Mouse (Mus musculus) fat pad, adult 2 months (tissue): ENCODE measurements around the gene Fcgbp.
"Not testable (repeated sequence)": the region's sequence is repeated elsewhere in the genome, so short reads cannot be mapped to it uniquely, and the experiment has no call there.

Experiments used
- DNase-seq: peaks from one replicate; pipeline ENCODE4 v3.0.0-alpha.2; 2011; ENCODE audit warnings: low read depth, low spot score; ENCODE audit errors: extremely low read depth

The Fcgbp gene

DNA sequence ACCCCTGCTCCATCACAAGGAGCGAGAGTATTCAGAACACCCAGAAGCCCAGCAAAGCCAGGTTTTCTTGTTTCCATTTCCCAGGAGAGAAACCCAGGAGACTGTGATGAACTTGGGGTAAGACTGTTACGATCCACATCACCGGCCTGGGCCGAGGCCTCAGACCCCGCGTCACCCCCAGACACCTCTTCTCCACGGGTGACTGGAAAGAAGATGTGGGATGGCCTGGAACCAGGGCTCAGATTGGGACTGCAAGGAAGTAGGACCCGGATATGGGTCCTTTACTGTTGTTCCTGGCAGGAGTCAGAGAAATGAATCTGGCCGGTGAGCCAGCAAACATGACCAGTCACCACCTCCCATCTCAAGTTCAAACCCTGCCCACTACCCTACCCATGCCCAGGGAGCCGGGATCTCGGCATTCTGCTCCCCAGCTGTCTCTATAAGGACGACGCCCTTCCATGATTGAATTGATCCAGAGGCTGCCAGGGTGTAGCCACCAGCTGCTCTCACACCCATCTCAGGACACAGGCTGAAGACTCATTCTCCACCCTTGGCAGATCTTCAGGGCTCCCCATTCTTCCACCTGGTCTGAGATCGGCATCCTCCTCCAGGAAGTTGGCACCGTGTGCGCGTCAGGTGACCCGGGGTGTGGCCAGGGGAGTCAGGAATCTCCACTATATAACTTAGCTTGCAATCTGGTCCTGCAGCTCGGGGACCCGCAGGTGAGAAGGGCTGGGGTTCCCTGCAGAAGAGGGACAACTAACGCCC is at the start of gene Fcgbp:
Fcgbp (plus strand) TSS at position 706 of the 768 bp plus-strand sequence.
- DNase-seq = no peak

DNA sequence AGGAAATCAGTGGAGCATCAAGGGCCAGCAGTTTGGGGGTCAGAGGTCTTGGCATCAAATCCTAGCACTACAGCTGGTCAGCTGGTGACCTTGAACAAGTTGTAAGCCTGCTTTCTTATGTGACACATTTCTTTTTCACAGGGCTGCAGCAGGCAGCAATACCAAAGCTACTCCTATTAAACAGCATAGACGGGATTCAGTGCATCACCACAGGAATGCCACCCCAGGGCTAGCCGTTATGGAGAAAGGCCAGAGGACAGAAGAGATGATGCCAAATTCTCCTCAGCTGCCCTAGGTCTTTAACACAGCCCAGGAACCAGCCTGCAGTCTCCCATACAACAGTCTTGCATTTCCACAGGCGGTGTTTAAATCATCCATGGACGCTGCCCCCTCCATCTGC is 26.5 kb upstream of the Fcgbp start:
- no peak for DNase-seq

DNA sequence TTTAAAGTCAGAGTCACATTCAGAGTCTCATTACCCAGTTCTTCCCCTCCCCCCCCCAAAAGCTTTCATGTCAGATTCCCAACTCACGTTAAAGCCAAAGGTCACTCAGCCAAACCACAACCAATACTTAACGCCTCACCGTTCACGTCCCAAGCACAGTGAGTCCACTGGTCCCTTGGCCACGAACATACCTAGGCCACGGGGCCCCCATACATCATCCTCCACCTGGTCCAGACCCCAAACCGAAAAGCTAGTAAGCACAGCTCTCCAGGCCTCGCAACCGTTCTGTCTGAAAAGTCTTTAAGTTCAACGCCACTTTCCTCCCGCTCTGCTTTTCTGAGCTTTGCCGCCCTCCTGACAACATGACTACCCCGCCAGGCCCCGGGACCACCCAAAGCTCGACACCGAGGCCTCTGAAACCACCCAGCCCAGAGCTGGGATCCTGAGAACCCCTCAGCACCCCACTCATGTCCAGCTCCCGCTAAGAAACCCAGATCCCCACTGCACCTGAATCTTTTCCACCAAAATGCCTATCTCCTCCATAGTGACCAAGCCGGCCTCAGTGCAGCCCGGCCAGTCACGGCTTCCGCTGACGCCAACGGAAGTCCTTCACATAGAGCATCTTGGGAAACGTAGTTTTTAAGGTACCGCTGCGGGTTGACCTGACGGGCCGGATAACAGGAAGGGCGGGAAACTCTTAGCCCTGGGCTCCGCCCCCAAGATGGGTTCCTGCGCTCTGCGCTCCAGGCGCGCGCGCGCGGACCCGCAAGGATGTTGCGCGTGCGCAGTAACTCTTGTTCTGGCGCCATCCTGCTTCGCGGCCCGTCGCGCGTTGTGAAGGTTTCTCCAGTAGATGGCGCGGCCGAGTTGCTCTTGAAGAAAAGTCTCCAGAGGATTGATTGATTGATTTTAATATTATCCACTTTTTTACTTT is 21.3 kb upstream of the Fcgbp start, which contains the start of gene Psmc4:
Psmc4 (minus strand) TSS at position 626 of the 934 bp plus-strand sequence.
- DNase-seq = peak; percentile 88

- no peak for DNase-seq
Observed at GRCm38 (mm10) chr7:28050584-28050983, 20.5 kb upstream of the Fcgbp start.

DNA sequence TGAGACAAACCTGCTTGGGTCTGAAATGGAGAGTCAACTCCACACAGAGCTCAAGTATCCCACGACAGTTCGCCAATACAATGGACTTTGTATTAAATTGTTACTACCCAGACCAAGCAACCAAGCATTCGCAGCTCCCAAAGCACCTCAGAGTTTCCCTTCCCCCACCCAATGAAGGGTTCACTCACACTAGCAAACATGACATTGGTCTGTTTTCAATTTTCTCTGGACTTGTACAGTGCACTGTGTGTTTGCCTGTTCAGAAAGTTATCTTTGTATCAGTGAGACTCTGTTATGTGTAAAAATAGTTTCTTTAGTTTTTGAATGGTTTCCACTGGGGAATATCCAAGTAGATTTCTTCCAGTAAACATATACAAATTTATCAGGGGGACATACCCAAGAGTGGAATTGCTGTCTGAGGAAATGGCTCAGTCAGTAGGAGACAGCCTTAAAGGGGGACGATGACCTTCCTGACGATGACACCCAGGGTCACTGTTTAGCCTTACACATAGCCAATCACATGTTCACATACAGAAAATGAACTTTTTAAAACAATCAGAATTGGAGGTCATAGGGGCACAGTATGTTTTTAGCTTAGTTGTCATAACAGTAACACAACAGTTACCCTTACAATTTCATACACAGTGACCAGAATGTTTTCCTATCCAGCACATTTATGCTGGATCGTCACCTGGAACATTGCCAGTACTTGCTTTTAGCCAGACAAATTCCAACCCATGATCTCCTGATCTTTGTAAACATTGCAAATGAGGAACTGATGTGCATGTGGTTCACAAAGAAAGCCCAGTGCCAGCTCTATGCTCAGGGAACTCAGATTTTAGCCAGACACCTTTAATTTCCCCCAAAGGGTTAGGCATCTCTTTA is 17.7 kb upstream of the Fcgbp start:
- DNase-seq = no peak

DNA sequence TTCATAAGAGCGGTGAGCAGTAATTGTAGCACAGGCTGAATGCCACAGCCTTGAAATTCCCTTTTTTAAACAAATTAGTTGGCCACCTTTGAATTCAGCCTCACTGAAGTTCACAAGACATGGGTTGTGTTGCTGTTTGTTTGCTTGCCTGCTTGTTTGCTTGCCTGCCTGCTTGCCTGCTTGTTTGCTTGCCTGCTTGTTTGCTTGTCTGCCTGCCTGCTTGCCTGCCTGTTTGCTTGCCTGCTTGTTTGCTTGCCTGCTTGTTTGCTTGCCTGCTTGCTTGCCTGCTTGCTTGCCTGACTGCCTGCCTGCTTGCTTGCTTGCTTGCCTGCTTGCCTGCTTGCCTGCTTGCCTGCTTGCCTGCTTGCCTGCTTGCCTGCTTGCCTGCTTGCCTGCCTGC is 11.1 kb upstream of the Fcgbp start:
- DNase-seq = no peak

- DNase-seq = no peak
Observed at GRCm38 (mm10) chr7:28068661-28069060, 2.4 kb upstream of the Fcgbp start.

DNA sequence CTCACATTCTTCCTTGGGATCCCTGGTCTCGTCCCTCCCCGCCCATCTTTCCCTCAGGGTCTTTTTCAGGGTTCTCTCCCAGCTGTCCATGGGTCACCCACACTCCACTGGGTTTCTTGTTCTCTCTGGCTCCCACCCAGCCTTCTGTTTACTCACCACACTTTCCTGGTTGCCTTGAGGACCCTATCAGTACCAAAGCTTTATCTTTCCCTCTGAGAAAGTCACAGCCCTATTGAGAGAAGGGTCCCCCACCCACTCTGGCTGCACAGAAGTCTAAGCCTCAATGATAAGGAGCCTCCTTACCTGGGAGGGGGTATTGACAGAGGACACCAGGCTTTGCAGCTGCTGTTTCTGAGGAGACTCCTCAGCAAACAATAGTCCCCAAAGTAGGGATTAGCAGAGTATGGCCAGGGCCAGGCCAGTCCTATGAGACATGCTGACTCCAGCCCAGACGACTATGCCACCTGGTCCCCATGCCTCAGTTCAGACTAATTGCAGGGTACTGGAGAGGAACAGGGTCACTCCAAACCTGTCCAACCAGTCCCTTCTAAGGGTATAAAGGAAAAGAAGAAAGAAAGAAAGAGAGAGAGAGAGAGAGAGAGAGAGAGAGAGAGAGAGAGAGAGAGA is 1.4 kb upstream of the Fcgbp start:
- no peak for DNase-seq

DNA sequence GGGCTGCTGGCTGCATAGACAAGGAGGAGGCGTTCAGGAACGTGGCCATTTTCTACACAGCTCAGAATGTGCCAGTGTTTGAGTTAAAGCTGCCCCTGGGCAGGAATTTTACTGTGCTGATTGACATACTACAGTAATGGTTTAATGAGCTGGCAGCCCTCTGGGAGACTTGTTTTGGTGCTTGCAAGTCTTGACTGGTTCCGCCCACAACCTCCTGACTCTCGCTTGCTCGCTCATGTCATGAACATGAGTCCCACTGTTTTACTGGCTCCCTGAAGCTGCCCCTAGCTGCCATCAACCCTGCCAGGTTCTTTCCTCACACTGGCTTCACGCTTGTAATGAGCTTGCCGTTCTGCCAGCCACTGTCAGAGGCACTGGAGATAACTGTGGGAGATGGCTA is 13.2 kb downstream of the Fcgbp start:
- DNase-seq = peak; percentile 98

- no peak for DNase-seq
Observed at GRCm38 (mm10) chr7:28086236-28086635, 15.2 kb downstream of the Fcgbp start.

GRCm38 (mm10) chr7:28093541-28093940 is 22.5 kb downstream of the Fcgbp start:
- no peak for DNase-seq

GRCm38 (mm10) chr7:28099101-28099500 is 28.1 kb downstream of the Fcgbp start:
- no peak for DNase-seq

DNA sequence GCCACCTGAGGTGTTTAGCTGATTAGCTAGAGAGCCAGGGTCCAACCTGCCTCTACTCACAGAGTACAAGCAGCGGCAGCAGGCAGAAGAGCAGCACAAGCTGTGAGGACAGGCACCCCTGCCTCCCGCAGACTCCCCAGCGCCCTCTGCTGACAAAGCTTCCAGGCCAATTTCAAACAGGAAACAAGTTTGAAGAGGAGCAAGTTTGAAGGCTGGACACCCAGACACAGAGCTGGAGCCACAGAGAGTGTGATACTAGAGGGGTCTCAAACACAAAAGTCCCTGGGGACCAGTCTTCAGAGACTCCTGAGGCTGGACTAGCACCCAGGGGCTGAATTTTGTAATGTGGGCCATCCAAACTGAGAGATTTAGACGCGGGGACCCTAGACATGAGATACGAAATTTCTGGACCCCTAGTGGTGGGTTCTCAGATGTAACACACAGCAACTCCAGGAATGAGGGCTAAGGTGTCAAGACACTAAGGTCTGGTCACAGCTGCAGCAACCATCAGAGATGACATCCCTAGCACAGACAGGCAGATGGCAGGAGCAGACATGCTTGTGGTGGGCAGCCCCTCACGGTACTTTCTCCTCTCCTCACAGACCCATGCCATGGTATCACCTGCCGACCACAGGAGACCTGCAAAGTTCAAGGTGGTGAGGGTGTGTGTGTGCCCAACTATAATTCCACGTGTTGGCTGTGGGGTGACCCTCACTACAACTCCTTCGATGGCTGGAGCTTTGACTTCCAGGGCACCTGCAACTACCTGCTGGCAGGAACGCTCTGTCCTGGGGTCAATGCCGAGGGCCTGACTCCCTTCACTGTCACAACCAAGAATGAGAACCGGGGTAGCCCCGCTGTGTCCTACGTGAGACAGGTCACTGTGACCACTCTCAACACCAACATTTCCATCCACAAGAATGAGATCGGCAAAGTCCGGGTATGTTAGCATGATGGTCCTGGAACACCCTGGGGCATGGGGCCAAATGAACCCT is 29.9 kb downstream of the Fcgbp start:
- no peak for DNase-seq

- not testable (repeated sequence) for DNase-seq
Observed at GRCm38 (mm10) chr7:28102936-28103335, 31.9 kb downstream of the Fcgbp start.

GRCm38 (mm10) chr7:28104670-28105069 is 33.6 kb downstream of the Fcgbp start:
- peak; percentile 8 for DNase-seq

DNA sequence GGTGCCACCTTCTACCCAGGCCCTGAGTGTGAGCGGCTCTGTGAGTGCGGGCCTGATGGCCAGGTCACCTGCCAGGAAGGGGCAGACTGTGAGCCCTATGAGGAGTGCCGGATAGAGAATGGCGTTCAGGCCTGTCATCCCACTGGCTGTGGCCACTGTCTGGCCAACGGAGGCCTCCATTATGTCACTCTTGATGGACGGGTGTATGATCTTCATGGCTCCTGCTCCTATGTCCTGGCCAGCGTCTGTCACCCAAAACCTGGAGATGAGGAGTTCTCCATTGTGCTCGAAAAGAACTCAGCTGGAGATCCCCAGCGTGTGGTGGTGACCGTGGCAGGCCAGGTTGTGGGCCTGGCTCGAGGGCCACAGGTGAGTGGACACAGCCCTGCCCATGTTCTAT is 35.2 kb downstream of the Fcgbp start:
- no peak for DNase-seq

DNA sequence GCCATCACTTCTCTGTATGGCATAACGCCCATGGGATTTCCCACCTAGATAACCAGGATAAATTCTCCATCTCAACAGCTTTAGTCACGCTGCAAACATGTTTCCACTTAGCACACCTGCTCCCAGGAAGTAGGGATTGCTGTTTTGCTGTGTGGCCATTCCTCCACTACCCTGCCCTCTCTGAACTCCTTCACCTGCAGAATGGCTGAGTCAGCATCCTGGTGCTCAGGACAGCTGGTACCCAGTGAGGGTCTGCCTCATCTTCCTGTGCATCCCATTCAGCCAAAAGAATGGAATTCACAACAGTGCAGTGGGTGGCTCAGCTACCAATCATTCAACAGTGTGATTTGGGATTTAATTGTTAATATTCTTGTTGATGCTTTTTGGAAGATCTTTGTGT is 43.6 kb downstream of the Fcgbp start:
- DNase-seq = no peak

DNA sequence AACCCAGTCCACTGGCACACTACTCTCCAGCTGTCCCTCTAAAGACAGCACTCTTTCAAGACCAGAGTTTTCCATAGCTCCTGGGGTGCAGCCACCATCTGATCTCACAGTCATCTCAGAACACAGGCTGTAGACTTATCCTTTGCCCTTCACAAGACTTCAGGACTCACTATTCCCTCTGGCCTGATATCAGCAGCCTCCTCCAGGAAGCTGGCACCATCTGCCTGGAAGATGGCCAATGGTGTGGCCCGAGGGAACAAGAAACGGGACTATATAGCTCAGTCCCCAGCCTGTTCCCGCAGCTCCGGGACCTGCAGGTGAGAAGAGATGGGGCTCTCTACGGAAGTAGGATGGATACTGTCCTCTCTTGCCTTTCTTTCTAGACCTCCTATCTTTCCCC is 58.1 kb downstream of the Fcgbp start, which contains the start of gene 9530053A07Rik:
9530053A07Rik (plus strand) TSS at position 301 of the 400 bp plus-strand sequence.
- no peak for DNase-seq

- no peak for DNase-seq
Observed at GRCm38 (mm10) chr7:28137613-28138012, 66.6 kb downstream of the Fcgbp start.
